Mouse (Mus musculus) stomach, embryonic 14.5 days (tissue): ENCODE results near the gene Art5. TPM values are rescaled to one million over a fixed set of nuclear protein-coding genes. Genes with fewer than 3 reads are reported as not detected.

ENCODE experiments used
- polyA plus RNA-seq: library from polyadenylated mRNA; unstranded; fragments of >200 nt; fragmentation: Nextera tagmentation; extraction: Ambion mirVana; gene quantifications from 2 replicates; pipeline ENCODE4 v1.2.1, GENCODE M21; 2014

Art5 gene
- polyA plus RNA-seq, 1 experiment from 2014 or later = 0.22 TPM

Other genes with a start within 250 kb of the Art5 start
- gene Anapc15, start 245.8 kb downstream of the Art5 start, polyA plus RNA-seq = 72.0 and 74.3 TPM in 2 replicates
- gene Folr1, start 238.7 kb downstream of the Art5 start, polyA plus RNA-seq = 1.1 and 1.9 TPM in 2 replicates
- gene Lamtor1, start 203.6 kb downstream of the Art5 start, polyA plus RNA-seq = 148 and 159 TPM in 2 replicates
- gene Tomt, start 203.1 kb downstream of the Art5 start, polyA plus RNA-seq = 0.13 and 0.74 TPM in 2 replicates
- 8.7 and 11.6 TPM in 2 replicates for gene Lrrc51, start 175.6 kb downstream of the Art5 start, polyA plus RNA-seq
- 99.7 and 102 TPM in 2 replicates for gene Numa1, start 175.4 kb downstream of the Art5 start, polyA plus RNA-seq
- 3.1 and 3.6 TPM in 2 replicates for gene Il18bp, start 90.8 kb downstream of the Art5 start, polyA plus RNA-seq
- gene Rnf121, start 44.0 kb downstream of the Art5 start, polyA plus RNA-seq = 24.7 and 26.1 TPM in 2 replicates
- 26.3 and 27.5 TPM in 2 replicates for gene Xndc1, start 44.0 kb downstream of the Art5 start, polyA plus RNA-seq
- 1.1 and 1.8 TPM in 2 replicates for gene Xntrpc, start 43.8 kb downstream of the Art5 start, polyA plus RNA-seq
- not detected in 2 replicates for gene Trpc2, start 26.4 kb downstream of the Art5 start, polyA plus RNA-seq
- 0.41 and 1.1 TPM in 2 replicates for gene Art1, start 7.7 kb downstream of the Art5 start, polyA plus RNA-seq
- 0.10 TPM in 1 of 2 replicates, not detected in the other for gene Chrna10, start 7.3 kb upstream of the Art5 start, polyA plus RNA-seq
- 51.6 and 53.5 TPM in 2 replicates for gene Nup98, start 100.7 kb upstream of the Art5 start, polyA plus RNA-seq
- gene Pgap2, start 100.7 kb upstream of the Art5 start, polyA plus RNA-seq = 99.0 and 103 TPM in 2 replicates
- 61.6 and 65.1 TPM in 2 replicates for gene Rhog, start 146.6 kb upstream of the Art5 start, polyA plus RNA-seq
- 24.9 and 25.6 TPM in 2 replicates for gene Stim1, start 158.3 kb upstream of the Art5 start, polyA plus RNA-seq